Mouse (Mus musculus) ovary, postnatal 10 days (tissue): ENCODE measurements around the gene Efr3b.
A peak's percentile ranks its signal among the peaks of the same experiment; 100 is the strongest.

ENCODE experiments used
- DNase-seq: peaks from one replicate; pipeline ENCODE4 v3.0.0; 2022; ENCODE audit warnings: low spot score

Gene Efr3b

GRCm38 (mm10) chr12:4037511-4037910, 1.2 kb downstream of the Efr3b start:
- no peak for DNase-seq

GRCm38 (mm10) chr12:4036157-4036556, 2.6 kb downstream of the Efr3b start:
- DNase-seq, result no peak

DNA sequence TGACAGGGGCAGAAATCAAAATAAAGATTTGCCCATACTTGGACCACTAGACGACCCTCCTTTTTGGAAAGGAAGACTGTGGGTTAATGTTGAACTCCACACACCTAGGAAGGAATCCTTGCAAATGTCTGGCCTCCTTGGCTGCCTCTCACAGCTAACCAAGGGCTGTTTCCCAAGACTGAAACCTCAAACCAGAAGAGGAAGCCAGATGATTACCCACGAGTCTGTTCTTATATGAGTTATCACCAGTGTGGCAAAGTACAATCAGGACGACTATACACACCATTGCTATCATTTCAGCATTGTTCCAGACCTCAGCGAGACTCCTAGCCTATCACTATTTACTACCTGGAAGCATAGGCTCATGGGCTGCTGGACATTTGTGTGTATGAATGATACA, 9.7 kb downstream of the Efr3b start:
- DNase-seq, result no peak

DNA sequence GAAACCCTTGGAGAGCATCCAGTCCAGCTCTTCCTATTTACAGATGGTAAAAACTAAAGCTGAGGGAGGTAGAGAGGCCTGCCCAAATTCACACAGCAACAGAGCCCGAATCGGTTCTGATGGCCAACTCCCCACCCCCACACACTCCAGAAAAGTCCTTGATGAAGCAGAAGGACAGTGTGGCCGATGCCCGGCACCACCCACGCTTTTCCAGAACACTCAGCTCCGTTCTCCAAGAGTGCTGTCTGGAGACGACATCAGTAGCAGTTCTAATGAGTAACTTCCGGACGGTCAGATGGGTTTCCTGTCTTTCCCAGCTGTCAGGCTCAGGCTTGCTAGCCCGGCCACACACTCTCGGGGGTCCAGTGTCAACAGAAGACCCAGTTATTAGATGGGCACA, 10.2 kb downstream of the Efr3b start:
- DNase-seq, result no peak

DNA sequence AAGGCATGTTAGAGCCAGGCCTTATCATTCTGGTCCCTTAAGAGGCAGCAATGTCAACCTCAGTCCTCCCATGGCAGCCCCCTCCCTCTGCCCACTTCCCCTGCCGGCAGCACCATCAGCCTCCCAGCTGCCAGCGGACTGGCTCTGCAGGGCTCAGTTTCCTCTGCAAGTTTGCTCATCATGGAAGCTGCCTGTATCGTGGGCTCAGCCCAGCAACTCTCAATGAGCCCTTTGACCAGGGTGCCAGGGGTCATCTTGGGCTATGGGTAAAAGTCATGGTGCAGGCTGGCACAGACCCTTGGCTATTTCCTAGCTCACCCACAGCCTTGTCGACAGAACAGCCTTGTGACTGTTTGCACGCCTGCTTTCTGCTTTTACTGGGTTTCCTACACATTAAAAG, 14.4 kb downstream of the Efr3b start:
- DNase-seq, result no peak

GRCm38 (mm10) chr12:4023501-4023900, 15.2 kb downstream of the Efr3b start:
- DNase-seq, result no peak

DNA sequence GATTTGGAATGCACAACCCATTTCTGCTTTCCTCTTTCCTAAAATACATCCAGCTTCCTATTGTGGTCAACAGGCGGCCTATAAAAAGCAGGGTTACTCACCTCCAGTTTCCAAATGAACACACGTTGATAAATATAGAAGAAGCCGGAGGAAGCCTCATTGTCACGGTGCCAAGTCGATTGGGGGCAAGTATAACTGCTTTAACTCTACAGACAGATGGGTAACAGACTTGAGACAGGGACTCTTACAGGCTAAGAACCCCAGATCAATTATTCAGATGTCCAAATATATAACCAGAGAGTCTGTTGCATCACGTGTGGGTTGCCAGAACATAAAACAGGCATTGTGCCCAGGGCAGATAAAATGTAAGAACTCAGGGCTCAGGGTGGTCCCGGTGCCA, 15.9 kb downstream of the Efr3b start:
- no peak for DNase-seq

GRCm38 (mm10) chr12:4020505-4020904, 18.2 kb downstream of the Efr3b start:
- DNase-seq, result no peak

GRCm38 (mm10) chr12:4016321-4016720, 22.4 kb downstream of the Efr3b start:
- DNase-seq, result no peak

DNA sequence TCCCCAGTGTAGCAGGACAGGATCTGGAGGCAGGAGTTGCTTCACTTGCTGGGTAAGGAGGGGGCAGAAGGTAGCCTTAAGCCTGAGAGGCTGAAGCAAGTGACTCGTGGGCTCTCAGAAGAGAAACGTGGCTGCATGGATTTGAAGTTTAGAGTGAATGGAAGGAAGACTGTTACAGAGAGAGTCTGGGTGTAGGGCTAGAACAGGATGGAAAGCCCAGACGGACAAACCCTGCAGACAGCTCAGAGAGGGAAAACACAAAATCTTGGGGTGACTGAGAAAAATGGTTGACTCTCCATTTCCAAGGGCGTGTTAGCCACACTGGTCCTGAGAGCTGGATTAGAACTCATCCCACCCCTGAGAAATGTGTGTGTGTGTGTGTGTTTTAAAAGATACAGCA, 23.0 kb downstream of the Efr3b start:
- no peak for DNase-seq

GRCm38 (mm10) chr12:4015255-4015654, 23.5 kb downstream of the Efr3b start:
- no peak for DNase-seq

- no peak for DNase-seq
Observed at GRCm38 (mm10) chr12:4011715-4012114, 27.0 kb downstream of the Efr3b start.

DNA sequence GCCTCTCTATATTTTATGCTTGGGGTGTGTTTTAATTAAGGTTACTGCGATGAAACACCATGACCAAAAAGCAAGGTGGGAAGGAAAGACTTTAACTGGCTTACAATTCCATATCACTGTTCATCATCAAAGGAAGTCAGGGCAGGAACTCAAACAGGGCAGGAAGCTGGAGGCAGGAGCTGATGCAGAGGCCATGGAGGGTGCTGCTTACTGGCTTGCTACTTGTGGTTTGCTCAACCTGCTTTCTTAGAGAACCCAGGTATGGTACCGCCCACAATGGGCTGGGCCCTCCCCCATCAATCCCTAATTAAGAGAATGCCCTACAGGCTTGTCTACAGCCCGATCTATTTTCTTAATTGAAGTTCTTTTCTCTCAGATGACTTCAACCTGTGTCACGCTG, 27.4 kb downstream of the Efr3b start:
- DNase-seq, result no peak

- DNase-seq, result no peak
Observed at GRCm38 (mm10) chr12:4008731-4009130, 30.0 kb downstream of the Efr3b start.

GRCm38 (mm10) chr12:4007766-4008165, 30.9 kb downstream of the Efr3b start:
- DNase-seq, result no peak

GRCm38 (mm10) chr12:4007181-4007580, 31.5 kb downstream of the Efr3b start:
- DNase-seq, result no peak

- DNase-seq, result no peak
Observed at GRCm38 (mm10) chr12:4006079-4006478, 32.6 kb downstream of the Efr3b start.

GRCm38 (mm10) chr12:4004648-4005047, 34.1 kb downstream of the Efr3b start:
- no peak for DNase-seq

- no peak for DNase-seq
Observed at GRCm38 (mm10) chr12:4000406-4000805, 38.3 kb downstream of the Efr3b start.

GRCm38 (mm10) chr12:3996749-3997148, 42.0 kb downstream of the Efr3b start:
- no peak for DNase-seq

DNA sequence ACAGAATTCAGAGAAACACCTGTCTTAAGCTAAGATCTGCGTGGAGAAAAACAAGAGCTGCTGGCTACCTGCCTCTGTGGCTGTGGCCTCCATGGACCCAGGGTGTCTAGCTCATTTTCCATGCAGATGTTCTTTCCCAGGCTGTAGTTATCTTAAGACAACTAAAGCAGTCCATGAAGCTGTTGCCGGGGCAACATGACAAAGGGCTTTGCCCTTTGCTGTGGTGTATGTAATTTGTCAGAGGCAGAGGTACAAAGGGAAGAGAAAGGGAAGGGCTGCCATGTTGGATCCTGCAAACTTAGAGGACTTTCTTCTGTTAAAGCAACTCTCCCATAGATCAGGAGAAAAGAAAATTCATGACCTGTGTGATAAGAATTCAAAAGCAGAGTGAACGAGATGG, 47.7 kb downstream of the Efr3b start:
- DNase-seq, result no peak

- DNase-seq, result no peak
Observed at GRCm38 (mm10) chr12:3989943-3990342, 48.8 kb downstream of the Efr3b start.

- DNase-seq, result no peak
Observed at GRCm38 (mm10) chr12:3984446-3984845, 54.3 kb downstream of the Efr3b start.

GRCm38 (mm10) chr12:3983736-3984135, 55.0 kb downstream of the Efr3b start:
- DNase-seq, result peak; percentile 52

GRCm38 (mm10) chr12:3982257-3982656, 56.5 kb downstream of the Efr3b start:
- DNase-seq, result no peak
